Mouse (Mus musculus): Measurements from ENCODE around the gene Cd28. TPM values are rescaled to one million over a fixed set of nuclear protein-coding genes. Genes with fewer than 3 reads are reported as not detected.

The Cd28 gene
- polyA plus RNA-seq, 1 experiment: 0.91 TPM

DNA sequence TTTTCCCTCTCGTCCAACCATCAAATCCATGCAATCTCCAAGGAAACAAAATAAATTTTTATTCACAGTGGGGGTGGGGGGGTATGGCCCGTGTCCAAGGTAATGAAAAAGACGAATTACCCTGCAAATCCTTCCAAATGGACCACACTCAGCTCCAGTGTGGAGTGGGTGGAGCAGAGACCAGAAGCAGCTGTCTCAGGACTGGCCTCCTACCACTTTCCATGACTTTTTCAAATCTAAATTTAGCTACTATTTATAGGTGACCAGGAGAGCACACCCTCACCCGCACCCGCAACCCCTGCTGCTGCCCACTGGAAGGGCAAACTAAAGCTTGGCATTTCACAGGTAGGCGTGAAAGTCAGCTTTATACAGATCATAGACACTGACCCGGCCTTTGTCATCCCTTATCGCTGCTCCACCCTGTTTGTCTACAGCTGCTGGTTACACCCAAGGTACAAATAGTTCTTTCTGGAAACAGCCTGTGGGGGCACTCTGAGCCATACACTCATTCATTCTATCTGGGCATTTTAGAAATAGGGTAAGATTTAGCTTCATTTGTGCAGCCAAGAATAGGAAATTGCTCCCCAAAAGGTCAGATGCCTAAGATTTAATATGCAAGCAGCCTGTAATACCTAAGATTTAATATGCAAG lies 62.0 kb downstream of the Cd28 start:
- no peaks in the 10 kb centered on the region for H3K36me3 ChIP-seq (replicated peaks; ENCODE audit: low read length)
- H3K4me3 ChIP-seq (replicated peaks): no peak overlapping the region
- TF ChIP-seq FLI1 (IDR thresholded peaks at IDR 0.05; ENCODE audit: low read length): no peak
- TF ChIP-seq GATA1 (IDR thresholded peaks at IDR 0.05; ENCODE audit: borderline replicate concordance, low read length): no peak
- no peaks in the 10 kb centered on the region for H3K27me3 ChIP-seq (replicated peaks)
- peaks cover 4% of the 10 kb centered on the region; the same call in 1 of the 2 replicates for H3K9me3 ChIP-seq
- no peaks in the 10 kb centered on the region for H3K4me1 ChIP-seq

GRCm38 (mm10) chr1:60779176-60779575 lies 62.6 kb downstream of the Cd28 start:
- no peaks in the 10 kb centered on the region for H3K36me3 ChIP-seq (replicated peaks; ENCODE audit: low read length)
- no peaks in the 10 kb centered on the region for H3K27me3 ChIP-seq (replicated peaks)
- TF ChIP-seq GATA1 (IDR thresholded peaks at IDR 0.05; ENCODE audit: borderline replicate concordance, low read length): no peak
- H3K4me1 ChIP-seq: no peaks in the 10 kb centered on the region
- H3K4me3 ChIP-seq (replicated peaks): no peak overlapping the region
- H3K9me3 ChIP-seq: peaks cover 4% of the 10 kb centered on the region; the same call in 1 of the 2 replicates

DNA sequence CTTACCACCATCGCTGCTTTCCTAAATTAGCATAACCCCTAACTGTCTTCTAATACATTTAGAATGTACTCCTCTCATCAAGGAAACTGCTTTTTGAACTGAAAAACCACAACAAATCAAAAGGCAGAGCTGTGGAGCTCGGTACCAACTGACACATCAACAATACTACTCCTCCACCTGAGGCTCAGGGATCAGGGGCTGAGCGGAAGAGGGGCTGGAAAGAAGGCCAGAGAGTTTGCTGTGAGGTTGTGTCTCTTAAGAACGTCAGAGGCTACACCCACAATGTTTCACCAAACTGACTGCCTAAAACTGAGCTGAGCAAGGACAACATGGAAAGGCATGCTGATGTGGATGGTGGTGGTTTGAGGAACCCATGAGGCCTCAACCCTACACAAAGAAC lies 65.1 kb downstream of the Cd28 start:
- H3K27me3 ChIP-seq (replicated peaks): no peaks in the 10 kb centered on the region
- H3K4me1 ChIP-seq: 0 out of 2 replicates have a peak, but pooled peaks cover 3% of the 10 kb centered on the region
- H3K4me3 ChIP-seq (replicated peaks): no peak overlapping the region
- H3K9me3 ChIP-seq: peaks cover 4% of the 10 kb centered on the region; the same call in 1 of the 2 replicates
- H3K36me3 ChIP-seq (replicated peaks; ENCODE audit: low read length): no peaks in the 10 kb centered on the region
- TF ChIP-seq GATA1 (IDR thresholded peaks at IDR 0.05; ENCODE audit: borderline replicate concordance, low read length) (no peak), FLI1 (IDR thresholded peaks at IDR 0.05; ENCODE audit: low read length) (no peak)

GRCm38 (mm10) chr1:60793717-60794116 lies 77.1 kb downstream of the Cd28 start:
- TF ChIP-seq FLI1 (IDR thresholded peaks at IDR 0.05; ENCODE audit: low read length): no peak
- Histone ChIP-seq H3K27me3 (replicated peaks) (no peaks in the 10 kb centered on the region), H3K4me1 (peaks cover 12% of the 10 kb centered on the region; the same call in 1 of the 2 replicates), H3K4me3 (replicated peaks) (no peak overlapping the region), H3K36me3 (replicated peaks; ENCODE audit: low read length) (no peaks in the 10 kb centered on the region), H3K9me3 (no peaks in the 10 kb centered on the region)

- no peaks in the 10 kb centered on the region for H3K27me3 ChIP-seq (replicated peaks)
- H3K4me3 ChIP-seq (replicated peaks): no peak overlapping the region
- TF ChIP-seq GATA1 (IDR thresholded peaks at IDR 0.05; ENCODE audit: borderline replicate concordance, low read length): no peak
- TF ChIP-seq FLI1 (IDR thresholded peaks at IDR 0.05; ENCODE audit: low read length): no peak
- H3K36me3 ChIP-seq (replicated peaks; ENCODE audit: low read length): no peaks in the 10 kb centered on the region
- H3K9me3 ChIP-seq: no peaks in the 10 kb centered on the region
- H3K4me1 ChIP-seq: peaks cover 21% of the 10 kb centered on the region; the same call in 1 of the 2 replicates
Observed at GRCm38 (mm10) chr1:60795677-60796205, 79.1 kb downstream of the Cd28 start.

DNA sequence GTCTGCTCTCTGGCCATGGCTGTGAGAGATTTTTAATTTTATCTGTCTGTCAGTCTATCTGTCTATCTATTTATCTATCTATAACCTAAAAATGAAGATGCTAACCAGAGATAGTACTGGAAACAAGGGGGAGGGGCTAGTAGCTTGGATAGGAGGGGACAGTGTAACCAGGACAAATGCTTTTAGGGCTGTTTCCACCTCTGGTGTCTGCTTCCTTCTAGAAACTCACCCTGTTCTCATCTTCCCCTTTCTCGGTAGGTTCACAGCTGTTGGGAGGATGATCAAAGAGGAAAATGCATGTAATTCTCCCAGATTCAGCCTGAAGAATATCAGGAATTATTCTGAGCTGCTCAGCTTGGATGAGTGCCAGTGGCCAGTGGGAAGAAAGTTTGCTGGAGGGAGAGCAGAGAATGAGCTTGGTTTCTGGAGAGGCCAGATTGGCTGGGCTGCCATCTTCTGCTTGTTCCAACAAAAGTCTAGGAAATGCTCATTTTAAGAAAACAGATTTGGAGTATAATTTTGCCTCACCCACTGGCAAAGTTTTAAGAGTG lies 83.3 kb downstream of the Cd28 start:
- Histone ChIP-seq H3K4me1 (peaks cover 19% of the 10 kb centered on the region; the same call in 1 of the 2 replicates), H3K36me3 (replicated peaks; ENCODE audit: low read length) (no peaks in the 10 kb centered on the region), H3K27me3 (replicated peaks) (no peaks in the 10 kb centered on the region), H3K4me3 (replicated peaks) (no peak overlapping the region), H3K9me3 (no peaks in the 10 kb centered on the region)
- no peak for TF ChIP-seq FLI1 (IDR thresholded peaks at IDR 0.05; ENCODE audit: low read length)
- TF ChIP-seq GATA1 (IDR thresholded peaks at IDR 0.05; ENCODE audit: borderline replicate concordance, low read length): no peak

DNA sequence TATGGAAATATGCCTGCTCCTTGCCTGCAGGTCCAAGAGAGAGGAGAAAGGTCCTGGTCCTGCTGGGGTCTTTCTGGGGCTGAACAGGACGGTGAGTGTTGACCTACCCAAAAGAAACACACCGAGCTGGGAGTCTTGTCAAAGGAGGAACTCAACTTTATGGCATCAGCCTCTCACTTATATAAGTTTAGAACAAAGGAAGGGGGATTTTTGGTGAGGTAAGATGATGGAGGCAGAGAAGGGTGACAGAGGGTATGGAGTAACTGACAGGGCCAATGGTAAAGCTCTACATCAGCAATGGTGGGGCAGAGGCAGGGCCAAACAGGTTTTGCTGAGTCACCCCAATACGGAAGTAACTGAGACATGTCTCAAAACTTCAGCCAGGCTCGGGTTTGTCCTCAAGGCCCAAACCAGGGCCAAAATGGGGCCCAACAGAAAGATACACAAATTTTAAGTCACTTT lies 84.6 kb downstream of the Cd28 start:
- Histone ChIP-seq H3K4me1 (peaks cover 19% of the 10 kb centered on the region; the same call in 1 of the 2 replicates), H3K36me3 (replicated peaks; ENCODE audit: low read length) (no peaks in the 10 kb centered on the region), H3K27me3 (replicated peaks) (no peaks in the 10 kb centered on the region), H3K4me3 (replicated peaks) (no peak overlapping the region), H3K9me3 (no peaks in the 10 kb centered on the region)
- TF ChIP-seq FLI1 (IDR thresholded peaks at IDR 0.05; ENCODE audit: low read length) (no peak), GATA1 (IDR thresholded peaks at IDR 0.05; ENCODE audit: borderline replicate concordance, low read length) (no peak)

- Histone ChIP-seq H3K4me1 (peaks cover 13% of the 10 kb centered on the region; the same call in 1 of the 2 replicates), H3K4me3 (replicated peaks) (no peak overlapping the region), H3K9me3 (no peaks in the 10 kb centered on the region), H3K36me3 (replicated peaks; ENCODE audit: low read length) (no peaks in the 10 kb centered on the region), H3K27me3 (replicated peaks) (no peaks in the 10 kb centered on the region)
- no peak for TF ChIP-seq GATA1 (IDR thresholded peaks at IDR 0.05; ENCODE audit: borderline replicate concordance, low read length)
Observed at GRCm38 (mm10) chr1:60803128-60803824, 86.7 kb downstream of the Cd28 start.

GRCm38 (mm10) chr1:60803825-60804696 lies 87.5 kb downstream of the Cd28 start:
- Histone ChIP-seq H3K4me3 (replicated peaks) (no peak overlapping the region), H3K27me3 (replicated peaks) (no peaks in the 10 kb centered on the region), H3K9me3 (no peaks in the 10 kb centered on the region), H3K4me1 (peaks cover 6% of the 10 kb centered on the region; the same call in 1 of the 2 replicates), H3K36me3 (replicated peaks; ENCODE audit: low read length) (no peaks in the 10 kb centered on the region)
- TF ChIP-seq GATA1 (IDR thresholded peaks at IDR 0.05; ENCODE audit: borderline replicate concordance, low read length): no peak

Data from megakaryocyte, embryonic 14.5 days (primary cell).